Mouse (Mus musculus) retina, embryonic 14.5 days (tissue): ENCODE measurements at regions not wholly inside any gene's neighbourhood (a gene's known extent, or its start where the extent isn't known, plus 50 kb on each side); places are given as distances from the start of the nearest gene placed in this dataset.

Experiments used
- DNase-seq: peaks from one replicate; pipeline ENCODE4 v3.0.0-alpha.2; 2015; ENCODE audit warnings: low spot score

- peak; percentile 30 for DNase-seq
Observed at GRCm38 (mm10) chr13:6059515-6060228, 198.4 kb downstream of the Klf6 start.

- DNase-seq, result no peak
Observed at GRCm38 (mm10) chr13:6060229-6060845, 199.1 kb downstream of the Klf6 start.

GRCm38 (mm10) chr13:6062305-6062704 is 201.0 kb downstream of the Klf6 start:
- DNase-seq, result no peak

- no peak for DNase-seq
Observed at GRCm38 (mm10) chr13:6062729-6063386, 201.6 kb downstream of the Klf6 start.

- DNase-seq, result no peak
Observed at GRCm38 (mm10) chr13:6076978-6077825, 215.9 kb downstream of the Klf6 start.

GRCm38 (mm10) chr13:6085891-6086290 is 224.6 kb downstream of the Klf6 start:
- DNase-seq, result no peak

GRCm38 (mm10) chr13:6109018-6109657 is 247.9 kb downstream of the Klf6 start:
- no peak for DNase-seq

GRCm38 (mm10) chr13:6119703-6120102 is 258.4 kb downstream of the Klf6 start:
- DNase-seq, result no peak

GRCm38 (mm10) chr13:6127311-6127710 is 266.0 kb downstream of the Klf6 start:
- no peak for DNase-seq

- no peak for DNase-seq
Observed at GRCm38 (mm10) chr13:6128903-6129302, 267.6 kb downstream of the Klf6 start.

- no peak for DNase-seq
Observed at GRCm38 (mm10) chr13:6131363-6131762, 270.1 kb downstream of the Klf6 start.

GRCm38 (mm10) chr13:6137170-6137569 is 275.9 kb downstream of the Klf6 start:
- DNase-seq, result no peak

GRCm38 (mm10) chr13:6142771-6143170 is 281.5 kb downstream of the Klf6 start:
- no peak for DNase-seq

- DNase-seq, result no peak
Observed at GRCm38 (mm10) chr13:6153657-6154056, 292.4 kb downstream of the Klf6 start.

GRCm38 (mm10) chr13:6156191-6156590 is 294.9 kb downstream of the Klf6 start:
- DNase-seq, result no peak

- DNase-seq, result no peak
Observed at GRCm38 (mm10) chr13:6157029-6157428, 295.7 kb downstream of the Klf6 start.

- peak; percentile 16 for DNase-seq
Observed at GRCm38 (mm10) chr13:6157946-6158345, 296.7 kb downstream of the Klf6 start.

GRCm38 (mm10) chr13:6159412-6159811 is 298.1 kb downstream of the Klf6 start:
- no peak for DNase-seq

GRCm38 (mm10) chr13:6165916-6166315 is 304.6 kb downstream of the Klf6 start:
- no peak for DNase-seq

- peak; percentile 6 for DNase-seq
Observed at GRCm38 (mm10) chr13:6167055-6167761, 305.9 kb downstream of the Klf6 start.

GRCm38 (mm10) chr13:6173095-6173494 is 311.8 kb downstream of the Klf6 start:
- DNase-seq, result no peak
